Mouse (Mus musculus) heart, adult 2 months (tissue): Measurements from ENCODE around the gene Fuz. TPM values are rescaled to one million over a fixed set of nuclear protein-coding genes. Genes with fewer than 3 reads are reported as not detected.

Experiments
- DNase-seq, 2 experiments: peaks; one replicate each; pipeline ENCODE4 v3.0.0; 2021
- H3K27ac ChIP-seq: fragments of 200-600 bp; 2 replicates; pipeline ENCODE4 v1.8.1; 2022
- H3K27me3 ChIP-seq: fragments of 200-500 bp; 2 replicates; pipeline ENCODE4 v1.6.1; 2012; ENCODE audit warnings: mild to moderate bottlenecking, low read length, inconsistent platforms, mixed read lengths; ENCODE audit not compliant: control insufficient read depth, insufficient read depth
- H3K36me3 ChIP-seq: fragments of 200-500 bp; 2 replicates; pipeline ENCODE4 v1.6.1; 2012; ENCODE audit warnings: low read length, inconsistent platforms; ENCODE audit not compliant: control insufficient read depth, insufficient read depth
- H3K4me1 ChIP-seq: fragments of 200-500 bp; 2 replicates; pipeline ENCODE4 v1.6.1; 2011; ENCODE audit warnings: low read length; ENCODE audit not compliant: control insufficient read depth, insufficient read depth
- H3K4me3 ChIP-seq: fragments of 200-600 bp; 2 replicates; pipeline ENCODE4 v1.8.1; 2022
- H3K79me2 ChIP-seq: fragments of 200-500 bp; replicated peaks from 2 replicates; pipeline ENCODE4 v1.6.1; 2012; ENCODE audit warnings: mild to moderate bottlenecking, inconsistent platforms, low read length, moderate library complexity, mixed read lengths; ENCODE audit not compliant: control insufficient read depth, insufficient read depth
- H3K9ac ChIP-seq: fragments of 200-500 bp; 2 replicates; pipeline ENCODE4 v1.6.1; 2012; ENCODE audit warnings: low read depth, mild to moderate bottlenecking, control low read depth, inconsistent platforms, low read length, mixed read lengths
- CTCF ChIP-seq: fragments of 200-600 bp; IDR thresholded peaks from 2 replicates; pipeline ENCODE4 v1.8.1; 2022; ENCODE audit warnings: antibody characterized with exemption, mild to moderate bottlenecking, moderate library complexity
- EP300 ChIP-seq: fragments of 200-500 bp; IDR thresholded peaks from 2 replicates; pipeline ENCODE4 v1.6.1; 2011; ENCODE audit warnings: low read depth, low read length, control low read depth; ENCODE audit not compliant: insufficient read depth
- POLR2A ChIP-seq: fragments of 200-500 bp; IDR thresholded peaks from 2 replicates; pipeline ENCODE4 v1.6.1; 2011; ENCODE audit warnings: mild to moderate bottlenecking, low read depth, low read length, control low read depth; ENCODE audit not compliant: insufficient read depth
- WGBS: fragments of 180-500 bp; shearing (Covaris S2); methylation state at CpG from one replicate; pipeline ENCODE4 v1.1.7; 2018; 5-methylcytosine and 5-hydroxymethylcytosine counted together
- intact Hi-C: fragments of 180-260 bp; cut with DNase I; formaldehyde crosslinking; loops from one replicate; pipeline ENCODE4 v1.15.1; 2025
- polyA plus RNA-seq: library from polyadenylated mRNA; depleted of rRNA; stranded (reverse); fragments of >200 nt; gene quantifications from 2 replicates; pipeline ENCODE4 v1.2.3, GENCODE M21; 2012
- total RNA-seq, 2 experiments: library from RNA; stranded (reverse); gene quantifications; 2 replicates each; pipeline ENCODE4 v1.2.3; 2021

Gene Fuz
- total and polyA plus RNA-seq, 3 experiments: 16.3 to 31.6 (median 17.1) TPM

GRCm38 (mm10) chr7:44895206-44895592 lies 680 bp upstream of the Fuz start:
- 51% methylated on average over 7 of the region's 7 CpGs for WGBS
- peak overlapping the region; percentile 91 for H3K27ac ChIP-seq
- intact Hi-C loops: loop anchor here (5.0 kb wide), 1 partner anchor 38 kb away; the partner anchor contains the start of gene Pnkp
- no peak for DNase-seq
- peaks cover 6% of the 10 kb centered on the region for H3K79me2 ChIP-seq
- H3K9ac ChIP-seq: no peak overlapping the region
- TF ChIP-seq EP300 (no peak), POLR2A (no peak), CTCF (no peak)
- H3K4me3 ChIP-seq: peak overlapping the region; percentile 85
- peaks cover 15% of the 10 kb centered on the region for H3K4me1 ChIP-seq
- H3K27me3 ChIP-seq: no peaks in the 10 kb centered on the region
- H3K36me3 ChIP-seq: no peaks in the 10 kb centered on the region

GRCm38 (mm10) chr7:44896499-44896898 lies 620 bp downstream of the Fuz start:
- TF ChIP-seq EP300 (no peak), CTCF (no peak), POLR2A (no peak)
- H3K9ac ChIP-seq: peak overlapping the region; percentile 81
- DNase-seq: peak in 1 of 2 experiments; percentile 46
- H3K36me3 ChIP-seq: no peaks in the 10 kb centered on the region
- WGBS: 19% methylated on average over 10 of the region's 10 CpGs
- no peaks in the 10 kb centered on the region for H3K27me3 ChIP-seq
- intact Hi-C loops: loop anchor here (2.0 to 5.0 kb wide), 2 partner anchors 32 to 39 kb away; partner anchors contain the start of genes Ap2a1 and Pnkp
- peaks cover 3% of the 10 kb centered on the region for H3K79me2 ChIP-seq
- peak overlapping the region; percentile 85 for H3K4me3 ChIP-seq
- peaks cover 8% of the 10 kb centered on the region for H3K4me1 ChIP-seq
- peak overlapping the region; percentile 91 for H3K27ac ChIP-seq

GRCm38 (mm10) chr7:44898607-44899006 lies 2.7 kb downstream of the Fuz start:
- Histone ChIP-seq H3K27ac (no peak overlapping the region), H3K9ac (no peak overlapping the region), H3K4me1 (peaks cover 7% of the 10 kb centered on the region), H3K27me3 (no peaks in the 10 kb centered on the region), H3K79me2 (no peaks in the 10 kb centered on the region), H3K4me3 (no peak overlapping the region), H3K36me3 (no peaks in the 10 kb centered on the region)
- 35% methylated on average over 19 of the region's 19 CpGs for WGBS
- intact Hi-C loops: loop anchor here (5.0 kb wide), 1 partner anchor 41 kb away; the partner anchor contains the start of gene Pnkp
- no peak for TF ChIP-seq POLR2A
- peak; percentile 49 for TF ChIP-seq CTCF
- no peak for TF ChIP-seq EP300
- DNase-seq: no peak

GRCm38 (mm10) chr7:44900632-44901031 lies 4.8 kb downstream of the Fuz start:
- Histone ChIP-seq H3K79me2 (no peaks in the 10 kb centered on the region), H3K27me3 (no peaks in the 10 kb centered on the region), H3K4me1 (peaks cover 4% of the 10 kb centered on the region), H3K27ac (no peak overlapping the region), H3K9ac (no peak overlapping the region), H3K36me3 (no peaks in the 10 kb centered on the region), H3K4me3 (no peak overlapping the region)
- TF ChIP-seq CTCF: no peak
- TF ChIP-seq POLR2A: no peak
- TF ChIP-seq EP300: no peak
- 94% methylated on average over 11 of the region's 11 CpGs for WGBS
- DNase-seq: no peak
- intact Hi-C loops: no loop called here

- intact Hi-C loops: no loop called here
- no peaks in the 10 kb centered on the region for H3K36me3 ChIP-seq
- no peaks in the 10 kb centered on the region for H3K79me2 ChIP-seq
- peak in 1 of 2 experiments; percentile 45 for DNase-seq
- H3K27me3 ChIP-seq: no peaks in the 10 kb centered on the region
- TF ChIP-seq CTCF (peak; percentile 38), EP300 (no peak), POLR2A (peak; percentile 47)
- WGBS: 24% methylated on average over 21 of the region's 21 CpGs
- H3K4me3 ChIP-seq: no peak overlapping the region
- H3K9ac ChIP-seq: 0 out of 2 replicates have a peak overlapping the region, but pooled peaks have one; percentile 50
- H3K4me1 ChIP-seq: peaks cover 4% of the 10 kb centered on the region
- H3K27ac ChIP-seq: no peak overlapping the region
These were observed 5.4 kb downstream of the Fuz start for GRCm38 (mm10) chr7:44901230-44901722.

- Histone ChIP-seq H3K36me3 (no peaks in the 10 kb centered on the region), H3K27me3 (no peaks in the 10 kb centered on the region), H3K4me3 (no peak overlapping the region), H3K9ac (no peak overlapping the region), H3K79me2 (no peaks in the 10 kb centered on the region), H3K4me1 (no peaks in the 10 kb centered on the region; the same call in 1 of the 2 replicates), H3K27ac (no peak overlapping the region)
- intact Hi-C loops: no loop called here
- no peak for DNase-seq
- 79% methylated on average over 20 of the region's 20 CpGs for WGBS
- TF ChIP-seq EP300 (no peak), CTCF (no peak), POLR2A (no peak)
These were observed 9.6 kb downstream of the Fuz start for GRCm38 (mm10) chr7:44905430-44905829.
